Mouse (Mus musculus): ENCODE data around the gene Wdr75. TPM values are rescaled to one million over a fixed set of nuclear protein-coding genes. Genes with fewer than 3 reads are reported as not detected.

Gene Wdr75
- total RNA-seq (2014; fragmentation: Nextera tagmentation) (137 and 162 TPM in 2 replicates), total RNA-seq (2017) (136 TPM in 2 replicates), polyA plus RNA-seq (2012) (6.3 and 12.5 TPM in 2 replicates)

DNA sequence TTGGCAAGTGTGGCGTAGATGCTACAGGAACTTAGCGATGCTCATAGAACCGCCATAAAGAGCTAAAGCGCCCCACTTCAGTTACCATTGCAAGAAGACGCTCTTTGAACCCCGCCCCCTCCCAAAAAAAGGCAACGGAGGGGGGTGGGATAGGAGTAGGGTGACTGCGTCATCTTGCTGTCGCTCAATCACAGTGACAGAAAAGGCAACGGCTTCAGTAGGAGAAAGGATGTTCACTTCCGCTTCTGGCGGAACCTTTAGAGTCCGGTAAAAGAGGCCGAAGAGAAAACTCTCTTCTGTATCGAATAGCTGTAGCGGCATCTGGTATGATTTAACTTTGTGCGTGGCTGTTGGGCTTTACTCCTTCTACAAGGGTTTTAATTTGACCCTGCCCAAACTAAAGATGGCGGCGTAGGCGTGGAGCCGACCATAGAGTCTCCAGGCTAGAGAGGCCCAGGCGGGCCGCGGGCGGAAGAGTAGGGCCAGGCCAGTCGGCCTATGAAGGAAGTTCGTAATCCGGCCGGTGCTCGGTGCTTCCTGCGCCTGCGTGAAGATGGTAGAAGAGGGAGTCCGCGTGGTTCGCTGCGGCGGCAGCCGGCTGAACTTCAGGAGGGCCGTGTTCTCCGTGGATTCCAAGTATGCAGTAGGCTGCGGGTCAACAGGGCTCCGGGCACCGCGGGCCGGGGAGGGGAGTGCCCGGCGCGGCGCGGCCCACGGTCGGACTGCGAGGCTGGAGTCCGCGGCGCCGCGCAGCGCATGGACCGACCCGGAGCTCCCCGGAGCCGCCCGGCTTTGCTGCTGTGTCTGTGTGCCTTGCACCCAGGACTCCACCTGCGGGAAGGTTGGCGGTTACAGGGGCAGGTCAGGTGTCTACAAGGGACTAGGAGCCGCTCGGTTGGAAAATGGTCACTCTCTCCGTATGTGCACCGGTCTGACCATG is at the start of gene Wdr75:
Gene Wdr75 (plus strand): TSS at position 198 of the 940 bp plus-strand sequence.
- peak; percentile 97 for DNase-seq (ENCODE audit: low spot score)
- Histone ChIP-seq H3K4me3 (ENCODE audit: low read depth, low read length) (peak within 1 kb of the TSS; percentile 97), H3K36me3 (replicated peaks) (peaks cover 26% of the 10 kb centered on the region), H3K4me1 (ENCODE audit: insufficient read depth, low read depth, low read length) (peaks cover 21% of the 10 kb centered on the region), H3K9me3 (replicated peaks) (no peaks in the 10 kb centered on the region), H3K27me3 (ENCODE audit: insufficient read depth, low read length) (no peaks in the 10 kb centered on the region)
- no peak for TF ChIP-seq TAL1 (conservative IDR thresholded peaks at IDR 0.05; ENCODE audit: low read depth, low read length)
- TF ChIP-seq GATA2 (IDR thresholded peaks at IDR 0.05; ENCODE audit: borderline replicate concordance, low read depth, low read length), result no peak
- TF ChIP-seq CTCF (IDR thresholded peaks at IDR 0.05; ENCODE audit: low read depth, low read length), result no peak
- no peak for TF ChIP-seq POLR2AphosphoS5 (IDR thresholded peaks at IDR 0.05; ENCODE audit: insufficient replicate concordance, low read depth, low read length)
- no peak for TF ChIP-seq GATA1 (IDR thresholded peaks at IDR 0.05; ENCODE audit: borderline replicate concordance, low read length)
- ATAC-seq (ENCODE audit: extremely low read depth, insufficient number of reproducible peaks, low FRiP score, poor library complexity, severe bottlenecking), result peak; percentile 90

DNA sequence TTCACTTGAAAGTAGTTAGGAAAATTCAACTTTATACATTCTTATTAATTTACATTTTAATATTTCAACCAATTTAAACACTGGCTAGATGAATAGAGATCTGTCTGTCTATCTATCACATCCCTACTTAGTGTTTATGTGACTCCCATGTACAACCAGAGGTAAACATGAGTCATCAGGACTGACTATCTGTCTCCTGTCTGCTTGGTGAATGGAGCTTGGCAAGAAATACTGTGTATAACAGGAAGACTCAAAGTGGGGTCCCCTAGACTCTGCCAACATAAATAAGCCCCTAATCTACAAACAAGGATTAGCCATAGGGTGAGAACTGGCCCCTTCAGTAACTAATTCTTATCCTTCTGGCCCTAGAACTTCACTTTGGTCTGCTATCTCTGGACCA is 39.1 kb upstream of the Wdr75 start:
- TF ChIP-seq POLR2AphosphoS5 (IDR thresholded peaks at IDR 0.05; ENCODE audit: insufficient replicate concordance, low read depth, low read length) (no peak), CTCF (IDR thresholded peaks at IDR 0.05; ENCODE audit: low read depth, low read length) (no peak), GATA1 (IDR thresholded peaks at IDR 0.05; ENCODE audit: borderline replicate concordance, low read length) (no peak), TAL1 (conservative IDR thresholded peaks at IDR 0.05; ENCODE audit: low read depth, low read length) (no peak), GATA2 (IDR thresholded peaks at IDR 0.05; ENCODE audit: borderline replicate concordance, low read depth, low read length) (no peak)
- Histone ChIP-seq H3K4me1 (ENCODE audit: insufficient read depth, low read depth, low read length) (no peaks in the 10 kb centered on the region), H3K9me3 (replicated peaks) (no peaks in the 10 kb centered on the region), H3K36me3 (replicated peaks) (no peaks in the 10 kb centered on the region), H3K4me3 (ENCODE audit: low read depth, low read length) (no peak overlapping the region), H3K27me3 (ENCODE audit: insufficient read depth, low read length) (no peaks in the 10 kb centered on the region; the same call in 1 of the 2 replicates)
- ATAC-seq (ENCODE audit: extremely low read depth, insufficient number of reproducible peaks, low FRiP score, poor library complexity, severe bottlenecking) (no peak), DNase-seq (ENCODE audit: low spot score) (no peak)

DNA sequence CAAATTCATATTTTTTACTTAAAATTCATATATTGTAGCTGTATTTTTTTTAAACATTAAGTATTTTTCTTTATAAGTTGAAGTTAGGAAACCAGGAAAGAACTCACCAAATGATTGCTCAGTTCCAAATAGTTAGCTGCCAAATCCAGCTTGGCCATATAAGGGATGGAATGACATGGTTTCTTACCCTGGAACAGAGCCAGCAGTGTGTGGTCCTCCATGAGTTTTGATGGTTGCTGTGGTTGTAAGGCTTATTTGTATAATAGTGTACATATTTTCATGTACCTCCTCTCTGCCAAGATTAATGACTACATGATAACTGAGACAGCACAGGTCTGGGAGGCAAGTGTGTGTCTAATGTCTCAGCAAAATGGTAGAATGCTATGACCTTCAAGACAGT is 38.3 kb upstream of the Wdr75 start:
- TF ChIP-seq GATA1 (IDR thresholded peaks at IDR 0.05; ENCODE audit: borderline replicate concordance, low read length) (no peak), CTCF (IDR thresholded peaks at IDR 0.05; ENCODE audit: low read depth, low read length) (no peak), GATA2 (IDR thresholded peaks at IDR 0.05; ENCODE audit: borderline replicate concordance, low read depth, low read length) (no peak), POLR2AphosphoS5 (IDR thresholded peaks at IDR 0.05; ENCODE audit: insufficient replicate concordance, low read depth, low read length) (no peak), TAL1 (conservative IDR thresholded peaks at IDR 0.05; ENCODE audit: low read depth, low read length) (no peak)
- ATAC-seq (ENCODE audit: extremely low read depth, insufficient number of reproducible peaks, low FRiP score, poor library complexity, severe bottlenecking), result no peak

DNA sequence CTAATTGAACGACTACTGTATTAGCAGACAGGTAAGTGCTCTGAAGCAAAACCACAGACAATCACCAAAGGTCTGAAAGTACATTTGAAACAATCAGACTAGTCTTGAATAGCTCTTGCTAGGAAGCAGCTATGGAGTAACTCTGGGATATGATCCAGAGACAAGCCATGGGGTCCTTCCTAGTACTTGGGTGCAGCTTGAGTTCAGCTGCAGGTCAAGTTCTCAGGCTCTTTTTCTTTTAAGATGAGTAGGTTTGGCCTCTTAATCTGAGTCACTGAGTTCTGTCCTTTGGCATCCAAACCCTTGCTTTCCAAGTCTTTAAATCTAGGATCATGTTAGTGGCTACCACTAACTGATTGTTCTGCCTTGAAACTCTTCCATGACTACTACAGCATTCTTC is 37.0 kb upstream of the Wdr75 start:
- no peak for DNase-seq (ENCODE audit: low spot score)
- H3K9me3 ChIP-seq (replicated peaks), result no peaks in the 10 kb centered on the region
- no peak overlapping the region for H3K4me3 ChIP-seq (ENCODE audit: low read depth, low read length)
- no peak for ATAC-seq (ENCODE audit: extremely low read depth, insufficient number of reproducible peaks, low FRiP score, poor library complexity, severe bottlenecking)
- TF ChIP-seq CTCF (IDR thresholded peaks at IDR 0.05; ENCODE audit: low read depth, low read length), result no peak
- TF ChIP-seq GATA1 (IDR thresholded peaks at IDR 0.05; ENCODE audit: borderline replicate concordance, low read length), result no peak
- TF ChIP-seq TAL1 (conservative IDR thresholded peaks at IDR 0.05; ENCODE audit: low read depth, low read length), result no peak
- no peaks in the 10 kb centered on the region for H3K4me1 ChIP-seq (ENCODE audit: insufficient read depth, low read depth, low read length)
- no peaks in the 10 kb centered on the region for H3K36me3 ChIP-seq (replicated peaks)
- no peaks in the 10 kb centered on the region; the same call in 1 of the 2 replicates for H3K27me3 ChIP-seq (ENCODE audit: insufficient read depth, low read length)

More for the DNA sequence above, 38.3 kb upstream of the Wdr75 start:
- Histone ChIP-seq H3K4me3 (ENCODE audit: low read depth, low read length) (no peak overlapping the region), H3K36me3 (replicated peaks) (no peaks in the 10 kb centered on the region), H3K4me1 (ENCODE audit: insufficient read depth, low read depth, low read length) (no peaks in the 10 kb centered on the region), H3K9me3 (replicated peaks) (no peaks in the 10 kb centered on the region), H3K27me3 (ENCODE audit: insufficient read depth, low read length) (no peaks in the 10 kb centered on the region; the same call in 1 of the 2 replicates)
- no peak for DNase-seq (ENCODE audit: low spot score)

DNA sequence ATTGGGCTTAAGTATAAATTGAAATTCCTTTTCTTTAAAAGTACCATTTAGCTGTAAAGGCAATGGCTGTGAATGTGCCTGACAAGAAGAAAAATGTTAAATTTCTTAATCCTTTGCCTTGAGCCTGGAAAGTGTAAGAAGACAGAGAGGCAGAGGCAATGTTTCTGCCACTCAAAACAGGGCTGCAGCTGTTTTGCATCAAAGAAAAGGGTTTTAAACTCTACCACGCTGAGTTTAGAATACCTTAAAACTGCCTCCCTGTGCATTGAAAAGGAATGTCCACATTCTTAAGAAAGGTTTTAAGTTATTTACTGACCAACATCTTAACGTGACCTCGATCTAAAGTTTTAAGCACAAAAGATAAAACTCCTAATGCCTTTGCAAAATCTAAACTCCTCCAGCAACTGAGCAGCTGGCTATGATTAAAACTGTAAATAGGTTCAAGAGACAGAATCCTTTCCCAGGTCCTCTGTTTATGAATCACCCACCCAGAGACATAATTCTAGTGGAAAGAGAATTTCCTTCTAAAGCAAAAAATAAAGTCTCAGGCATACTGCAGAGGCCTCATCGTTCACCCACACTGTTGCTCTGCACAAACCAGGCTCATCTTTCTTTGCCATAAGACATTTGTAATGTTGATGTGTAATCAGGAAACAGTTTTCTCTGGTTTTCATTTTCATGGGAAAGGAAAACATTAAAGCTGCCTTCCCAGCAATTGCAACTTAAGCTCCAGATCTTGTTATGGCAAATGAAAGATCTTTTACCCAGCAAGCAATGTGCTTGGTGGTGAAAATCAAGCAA is 34.1 kb upstream of the Wdr75 start:
- DNase-seq (ENCODE audit: low spot score) (no peak), ATAC-seq (ENCODE audit: extremely low read depth, insufficient number of reproducible peaks, low FRiP score, poor library complexity, severe bottlenecking) (no peak)
- no peak overlapping the region for H3K4me3 ChIP-seq (ENCODE audit: low read depth, low read length)
- no peaks in the 10 kb centered on the region for H3K4me1 ChIP-seq (ENCODE audit: insufficient read depth, low read depth, low read length)
- no peak for TF ChIP-seq TAL1 (conservative IDR thresholded peaks at IDR 0.05; ENCODE audit: low read depth, low read length)
- no peak for TF ChIP-seq GATA2 (IDR thresholded peaks at IDR 0.05; ENCODE audit: borderline replicate concordance, low read depth, low read length)
- TF ChIP-seq POLR2AphosphoS5 (IDR thresholded peaks at IDR 0.05; ENCODE audit: insufficient replicate concordance, low read depth, low read length), result no peak
- no peak for TF ChIP-seq CTCF (IDR thresholded peaks at IDR 0.05; ENCODE audit: low read depth, low read length)
- no peak for TF ChIP-seq GATA1 (IDR thresholded peaks at IDR 0.05; ENCODE audit: borderline replicate concordance, low read length)
- H3K9me3 ChIP-seq (replicated peaks), result no peaks in the 10 kb centered on the region
- no peaks in the 10 kb centered on the region for H3K36me3 ChIP-seq (replicated peaks)
- no peaks in the 10 kb centered on the region; the same call in 1 of the 2 replicates for H3K27me3 ChIP-seq (ENCODE audit: insufficient read depth, low read length)

DNA sequence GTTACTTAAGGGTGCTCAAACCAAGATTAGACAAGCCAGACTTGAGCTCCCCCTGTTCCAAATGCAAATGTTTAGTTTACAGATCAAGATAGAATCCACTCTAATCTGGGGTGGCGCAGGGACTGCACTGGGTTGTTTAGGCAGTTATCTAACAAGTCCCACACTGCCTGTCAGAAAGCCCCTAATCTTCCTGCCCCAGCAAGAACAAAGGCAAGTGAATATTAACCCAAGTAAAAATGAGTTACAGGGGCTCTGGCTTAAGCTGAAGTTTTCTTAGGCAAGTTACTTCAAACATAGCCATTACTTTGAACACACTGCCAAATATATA is 33.5 kb upstream of the Wdr75 start:
- Histone ChIP-seq H3K27me3 (ENCODE audit: insufficient read depth, low read length) (no peaks in the 10 kb centered on the region; the same call in 1 of the 2 replicates), H3K9me3 (replicated peaks) (no peaks in the 10 kb centered on the region), H3K4me3 (ENCODE audit: low read depth, low read length) (no peak overlapping the region), H3K36me3 (replicated peaks) (no peaks in the 10 kb centered on the region), H3K4me1 (ENCODE audit: insufficient read depth, low read depth, low read length) (no peaks in the 10 kb centered on the region)
- no peak for ATAC-seq (ENCODE audit: extremely low read depth, insufficient number of reproducible peaks, low FRiP score, poor library complexity, severe bottlenecking)
- TF ChIP-seq TAL1 (conservative IDR thresholded peaks at IDR 0.05; ENCODE audit: low read depth, low read length), result no peak
- DNase-seq (ENCODE audit: low spot score), result no peak
